Mouse (Mus musculus): Measurements from ENCODE around the gene Ubxn6.

Gene Ubxn6

DNA sequence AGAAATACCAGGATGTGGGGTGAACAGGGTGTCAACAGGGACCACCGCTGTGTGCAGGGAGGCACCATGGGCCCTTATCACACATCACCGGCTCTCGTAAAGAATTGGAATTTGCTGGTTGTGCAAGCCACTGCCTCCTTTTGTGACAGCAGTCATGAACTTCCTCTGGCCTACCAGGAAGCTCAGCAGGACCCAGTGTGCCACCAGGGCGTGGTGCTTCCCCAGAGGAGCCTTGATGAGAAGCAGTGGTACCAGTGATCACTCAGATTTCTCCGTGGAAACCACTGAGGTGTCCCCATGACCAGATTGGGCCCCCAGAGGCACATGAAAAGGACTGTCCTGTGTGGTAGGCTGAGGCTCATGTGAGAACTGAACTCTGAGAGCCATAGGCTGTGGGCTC, 51.4 kb downstream of the Ubxn6 start:
- peak; percentile 36 for DNase-seq (ENCODE audit: low read depth)

DNA sequence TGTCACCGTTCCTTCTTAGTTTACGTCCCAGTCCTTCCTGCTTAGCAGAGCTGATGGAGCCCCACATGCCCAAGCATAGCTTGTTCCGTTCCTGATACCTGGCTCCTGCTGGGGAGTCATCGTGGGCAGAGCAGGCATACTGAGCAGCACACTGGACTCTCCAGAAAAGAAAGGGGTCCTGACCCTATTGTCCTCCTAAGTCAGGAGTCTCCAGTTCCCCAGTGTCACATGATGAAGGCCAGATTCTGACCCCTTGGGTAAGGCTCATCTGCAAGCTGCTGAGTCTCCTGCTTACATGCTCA, 51.9 kb downstream of the Ubxn6 start:
- no peak for DNase-seq (ENCODE audit: low read depth)

DNA sequence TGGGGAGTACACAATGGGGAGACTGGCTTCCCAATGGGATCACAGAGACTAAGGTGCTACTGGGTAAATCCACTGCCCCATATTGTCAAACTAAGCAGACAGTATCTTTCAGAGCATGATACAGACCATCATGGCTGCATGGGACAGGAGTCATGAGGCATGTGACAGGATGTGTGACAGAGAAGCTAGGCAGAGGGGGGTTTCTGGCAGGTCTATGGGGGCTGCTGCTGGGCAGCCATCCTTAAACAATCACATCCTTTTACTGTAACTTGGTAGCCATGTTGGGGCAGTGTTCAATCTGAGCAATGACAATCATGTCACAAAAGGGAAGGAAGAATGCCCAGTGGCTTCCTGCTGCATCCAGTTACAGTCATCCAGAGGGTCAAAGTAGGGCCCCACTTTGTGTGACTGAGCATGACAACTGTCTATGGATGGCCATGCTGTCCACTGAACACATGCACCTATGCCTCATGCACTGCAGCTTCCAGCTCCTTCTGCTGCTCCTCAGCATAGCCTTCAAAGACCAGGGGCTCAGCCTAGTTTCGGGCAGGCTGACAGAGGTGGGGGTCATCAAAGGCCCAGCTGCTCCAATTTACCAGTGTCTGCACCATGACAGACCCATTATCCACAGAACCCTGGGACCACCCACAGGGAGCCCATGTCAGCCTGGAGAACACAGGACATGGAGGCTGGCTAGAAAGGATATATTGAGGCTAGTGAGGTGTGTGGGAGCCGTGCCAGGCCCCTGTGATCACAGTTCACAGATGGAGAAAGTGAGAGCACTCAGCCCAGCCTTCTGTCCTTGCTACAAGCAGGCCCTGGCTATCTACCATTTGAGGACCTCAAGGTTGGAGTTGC, 52.5 kb downstream of the Ubxn6 start:
- DNase-seq (ENCODE audit: low read depth): no peak

DNA sequence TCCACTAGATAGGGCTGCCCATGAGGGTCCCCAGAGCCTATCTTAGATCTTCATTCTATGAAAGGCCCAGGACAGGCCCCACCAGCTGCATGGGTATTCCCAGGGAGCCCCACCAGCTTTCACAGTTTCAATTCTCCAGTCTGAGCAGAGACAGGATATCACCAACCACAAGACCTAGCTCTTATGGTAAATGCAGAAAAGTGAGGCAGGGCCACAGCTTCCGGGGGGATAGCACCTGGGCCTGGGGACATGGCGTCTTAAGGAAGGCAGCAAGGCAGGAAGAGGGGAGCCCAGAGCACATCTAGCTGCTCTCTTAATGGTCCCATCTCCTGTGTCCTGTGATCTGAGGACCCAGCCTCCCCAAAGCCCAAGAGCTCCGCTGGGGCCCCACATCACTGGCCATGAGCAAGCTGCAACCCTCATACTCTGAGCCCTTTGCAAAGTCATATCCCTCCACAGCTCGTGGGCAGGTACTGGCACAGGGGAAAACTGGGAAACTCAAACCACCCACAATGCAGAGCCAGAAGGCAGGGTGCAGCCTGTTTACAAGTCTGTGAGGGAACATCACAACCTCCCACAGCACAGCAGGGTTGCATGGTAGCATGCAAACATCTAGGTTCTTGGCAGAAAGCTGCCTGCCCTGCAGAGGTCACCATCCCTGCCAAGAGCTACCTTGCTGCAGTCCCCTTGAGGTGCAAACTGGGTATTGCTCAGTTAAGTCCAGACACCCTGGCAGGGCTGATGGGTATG, 53.5 kb downstream of the Ubxn6 start:
- no peak for DNase-seq (ENCODE audit: low read depth)

DNA sequence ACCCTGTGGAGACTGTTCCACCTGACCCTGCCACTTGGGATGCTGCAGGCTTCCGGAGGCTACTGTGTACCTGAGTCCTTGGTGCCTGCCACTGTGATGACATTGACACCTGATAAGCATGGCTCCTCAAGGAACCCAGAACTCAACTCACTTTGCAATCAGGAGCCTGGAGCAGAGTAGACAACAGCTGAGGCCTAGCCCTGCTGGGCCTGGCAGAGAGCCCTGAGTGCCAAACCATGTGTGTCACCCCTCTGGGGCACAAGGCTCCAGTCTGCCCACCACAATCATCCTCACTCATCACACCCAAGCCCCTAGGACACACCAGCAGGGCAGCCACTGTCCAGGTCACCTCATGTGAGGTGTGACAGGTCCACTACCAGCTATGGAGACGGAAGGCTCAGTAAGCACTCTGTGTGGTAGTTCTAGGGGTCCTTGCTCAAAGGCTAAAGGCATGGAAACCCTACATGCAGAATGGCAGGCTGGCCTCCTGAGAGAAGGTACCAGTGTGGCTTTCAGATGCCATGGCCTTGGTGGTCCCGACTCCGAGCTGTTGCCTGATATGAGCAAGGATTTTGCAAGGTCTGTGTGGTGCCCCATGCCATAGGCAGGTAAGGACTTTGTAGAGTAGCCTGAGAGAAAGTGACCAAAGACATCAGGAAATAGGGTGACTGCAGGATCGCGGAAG, 54.3 kb downstream of the Ubxn6 start:
- DNase-seq (ENCODE audit: low read depth): no peak

DNA sequence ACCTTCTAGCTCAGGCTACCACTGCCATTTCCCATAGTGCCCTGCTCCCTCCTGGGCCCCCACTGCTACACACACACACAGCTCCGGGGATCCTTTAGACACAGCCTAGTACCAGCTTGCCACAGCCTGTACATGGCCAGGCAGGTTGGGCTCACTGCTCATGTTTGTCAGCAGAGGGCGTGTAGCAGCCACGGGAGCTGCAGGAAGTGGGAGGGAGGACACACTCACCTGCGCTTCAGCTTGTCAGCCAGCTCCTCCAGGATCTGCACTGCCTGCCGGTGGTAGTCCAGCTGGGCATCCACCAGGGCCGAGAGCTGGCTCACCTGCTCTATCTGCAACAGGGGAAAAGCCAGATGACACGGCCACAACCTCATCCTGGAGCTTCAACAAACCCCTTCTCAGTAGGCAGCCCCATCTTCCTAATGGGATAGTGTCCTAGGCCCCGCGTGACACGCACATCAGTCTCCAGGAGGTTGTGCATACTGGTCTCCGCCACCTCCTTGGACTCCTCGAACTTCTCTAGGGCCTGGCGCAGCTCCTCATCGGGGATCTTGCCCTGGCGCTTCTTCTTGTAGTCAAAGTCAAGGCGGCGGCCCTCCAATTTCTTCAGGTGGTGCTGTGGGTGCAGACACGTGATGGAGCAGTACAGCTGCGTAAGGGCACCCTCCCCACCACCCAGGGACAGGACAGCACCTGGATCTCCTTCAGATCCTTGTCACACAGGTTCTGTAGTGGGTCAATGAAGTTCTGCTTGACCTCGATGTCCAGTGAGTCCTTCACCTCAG, 56.3 kb downstream of the Ubxn6 start:
- no peak for DNase-seq (ENCODE audit: low read depth)

DNA sequence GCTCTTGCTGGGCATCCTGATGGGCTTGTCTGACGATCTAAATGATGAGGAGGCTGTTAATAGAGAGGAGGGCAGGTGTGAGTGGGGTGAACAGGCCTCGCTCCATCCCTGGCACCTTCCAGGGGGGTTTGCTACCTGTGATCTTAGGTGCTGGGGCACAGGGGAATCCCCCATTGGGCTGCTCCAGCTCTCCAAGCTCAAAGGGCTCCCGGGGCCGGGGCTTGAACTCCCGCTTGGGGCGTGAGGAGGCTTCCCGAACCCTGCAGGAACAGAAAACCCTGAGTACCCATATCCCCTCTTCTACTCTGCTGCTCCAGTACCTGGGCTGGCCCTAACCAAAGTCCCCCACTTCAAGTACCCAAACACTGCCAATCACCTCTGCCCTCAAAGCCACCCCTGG, 57.0 kb downstream of the Ubxn6 start:
- DNase-seq (ENCODE audit: low read depth): no peak
